Comparison of ENCODE assay signal across 7 mouse cellular contexts in genomic region chr10:80147146-80147718, GRCm38 (mm10). TPM values are rescaled to one million over a fixed set of nuclear protein-coding genes. Genes with fewer than 3 reads are reported as not detected.
DNase-seq lines count a peak whose midpoint lies in the region; ATAC-seq and TF ChIP-seq lines count a peak whose summit lies in the region.

No protein-coding gene starts in this region.

- peak overlapping the region; percentile 71 for H3K4me2 ChIP-seq in forebrain, embryonic 13.5 days
- H3K4me2 ChIP-seq in intestine, postnatal 0 days (replicated peaks; ENCODE audit: low read depth), result peak overlapping the region; percentile 86
- H3K4me2 ChIP-seq in midbrain, embryonic 15.5 days, result peak overlapping the region; percentile 67

- no peaks in the 10 kb centered on the region for H3K27me3 ChIP-seq in forebrain, embryonic 13.5 days
- no peaks in the 10 kb centered on the region for H3K27me3 ChIP-seq in intestine, postnatal 0 days (replicated peaks; ENCODE audit: control insufficient read depth, insufficient read depth, low read length)
- H3K27me3 ChIP-seq in midbrain, embryonic 15.5 days (replicated peaks), result no peaks in the 10 kb centered on the region

- H3K36me3 ChIP-seq in forebrain, embryonic 13.5 days (ENCODE audit: poor library complexity, severe bottlenecking), result peaks cover 40% of the 10 kb centered on the region
- H3K36me3 ChIP-seq in intestine, postnatal 0 days (ENCODE audit: control insufficient read depth, insufficient read depth), result peaks cover 48% of the 10 kb centered on the region
- peaks cover 3% of the 10 kb centered on the region; the same call in 1 of the 2 replicates for H3K36me3 ChIP-seq in midbrain, embryonic 15.5 days (replicated peaks)

- H3K27ac ChIP-seq in forebrain, embryonic 13.5 days, result peak overlapping the region; percentile 100
- H3K27ac ChIP-seq in intestine, postnatal 0 days (ENCODE audit: low read depth, low read length), result peak overlapping the region; percentile 97
- H3K27ac ChIP-seq in midbrain, embryonic 15.5 days, result peak overlapping the region; percentile 100

- no peak for ATAC-seq in forebrain, embryonic 13.5 days
- no peak for ATAC-seq in intestine, postnatal 0 days
- no peak for ATAC-seq in midbrain, embryonic 15.5 days (replicated peaks)

- no peaks in the 10 kb centered on the region for H3K9me3 ChIP-seq in forebrain, embryonic 13.5 days (replicated peaks)
- H3K9me3 ChIP-seq in intestine, postnatal 0 days (ENCODE audit: control insufficient read depth), result no peaks in the 10 kb centered on the region
- no peaks in the 10 kb centered on the region for H3K9me3 ChIP-seq in midbrain, embryonic 15.5 days

- TF ChIP-seq CTCF in intestine, postnatal 0 days (IDR thresholded peaks at IDR 0.05; ENCODE audit: low read depth), result no peak

- WGBS in forebrain, embryonic 13.5 days, result 76% methylated on average over 5 of the region's 5 CpGs
- 35% methylated on average over 5 of the region's 5 CpGs for WGBS in intestine, postnatal 0 days
- 79% methylated on average over 5 of the region's 5 CpGs for WGBS in midbrain, embryonic 15.5 days

- peak; percentile 37 for DNase-seq in retina, embryonic 14.5 days (ENCODE audit: low spot score)
- no peak for DNase-seq in retina, postnatal 1 day
- DNase-seq in ovary, postnatal 10 days (ENCODE audit: low spot score), result no peak
- DNase-seq in left cerebral cortex, adult 8-10 months (ENCODE audit: low spot score in 2 of 2), result no peak

- H3K4me1 ChIP-seq in forebrain, embryonic 13.5 days, result peaks cover 52% of the 10 kb centered on the region
- peaks cover 10% of the 10 kb centered on the region; the same call in 1 of the 2 replicates for H3K4me1 ChIP-seq in intestine, postnatal 0 days (replicated peaks; ENCODE audit: control insufficient read depth, insufficient read depth, low read length)
- peaks cover 46% of the 10 kb centered on the region for H3K4me1 ChIP-seq in midbrain, embryonic 15.5 days

- H3K4me3 ChIP-seq in forebrain, embryonic 13.5 days, result peak overlapping the region; percentile 99
- H3K4me3 ChIP-seq in intestine, postnatal 0 days (ENCODE audit: low read depth, low read length), result peak overlapping the region; percentile 95; the same call in 1 of the 2 replicates
- peak overlapping the region; percentile 94 for H3K4me3 ChIP-seq in midbrain, embryonic 15.5 days

- peak overlapping the region; percentile 96; the same call in 1 of the 2 replicates for H3K9ac ChIP-seq in forebrain, embryonic 13.5 days
- H3K9ac ChIP-seq in intestine, postnatal 0 days (ENCODE audit: low read depth, low read length), result no peak overlapping the region
- H3K9ac ChIP-seq in midbrain, embryonic 15.5 days, result no peak overlapping the region

RNA-seq across cellular contexts. Expression of gene Midn, which starts 0.8 kb away (rescaled TPM):
- 35.1 and 37.9 TPM in 2 replicates for polyA plus RNA-seq in forebrain, embryonic 13.5 days (2015; fragmentation: Nextera tagmentation; extraction: Ambion mirVana)
- polyA plus RNA-seq in intestine, postnatal 0 days (2015; fragmentation: Nextera tagmentation; extraction: Ambion mirVana), result 18.1 and 19.5 TPM in 2 replicates
- 29.5 and 29.9 TPM in 2 replicates for polyA plus RNA-seq in midbrain, embryonic 15.5 days (2015; fragmentation: Nextera tagmentation; extraction: Ambion mirVana)
- 10 to 100 TPM; 48.5 to 76.4 (median 64.1) TPM for total RNA-seq in left cerebral cortex, adult 8-10 months (2022)

RNA-seq across cellular contexts. Expression of gene Cbarp, which starts 6.6 kb away (rescaled TPM):
- 21.2 and 26.8 TPM in 2 replicates for polyA plus RNA-seq in forebrain, embryonic 13.5 days (2015; fragmentation: Nextera tagmentation; extraction: Ambion mirVana)
- polyA plus RNA-seq in intestine, postnatal 0 days (2015; fragmentation: Nextera tagmentation; extraction: Ambion mirVana), result 2.1 and 2.7 TPM in 2 replicates
- 65.7 and 66.9 TPM in 2 replicates for polyA plus RNA-seq in midbrain, embryonic 15.5 days (2015; fragmentation: Nextera tagmentation; extraction: Ambion mirVana)
- total RNA-seq in left cerebral cortex, adult 8-10 months (2022), result 100 to 1,000 TPM; 328 to 363 (median 358) TPM

RNA-seq across cellular contexts. Expression of gene Atp5d, which starts 8.8 kb away (rescaled TPM):
- polyA plus RNA-seq in forebrain, embryonic 13.5 days (2015; fragmentation: Nextera tagmentation; extraction: Ambion mirVana), result 454 and 459 TPM in 2 replicates
- 1,009 and 1,013 TPM in 2 replicates for polyA plus RNA-seq in intestine, postnatal 0 days (2015; fragmentation: Nextera tagmentation; extraction: Ambion mirVana)
- 444 and 468 TPM in 2 replicates for polyA plus RNA-seq in midbrain, embryonic 15.5 days (2015; fragmentation: Nextera tagmentation; extraction: Ambion mirVana)
- 100 to 1,000 TPM; 306 to 342 (median 330) TPM for total RNA-seq in left cerebral cortex, adult 8-10 months (2022)

RNA-seq across cellular contexts. Expression of gene Cirbp, which starts 18.6 kb away (rescaled TPM):
- polyA plus RNA-seq in forebrain, embryonic 13.5 days (2015; fragmentation: Nextera tagmentation; extraction: Ambion mirVana), result 274 and 308 TPM in 2 replicates
- 222 and 228 TPM in 2 replicates for polyA plus RNA-seq in intestine, postnatal 0 days (2015; fragmentation: Nextera tagmentation; extraction: Ambion mirVana)
- polyA plus RNA-seq in midbrain, embryonic 15.5 days (2015; fragmentation: Nextera tagmentation; extraction: Ambion mirVana), result 364 and 392 TPM in 2 replicates
- total RNA-seq in left cerebral cortex, adult 8-10 months (2022), result 100 to 1,000 TPM; 124 to 159 (median 143) TPM

RNA-seq across cellular contexts. Expression of gene 1600002K03Rik, which starts 25.5 kb away (rescaled TPM):
- polyA plus RNA-seq in forebrain, embryonic 13.5 days (2015; fragmentation: Nextera tagmentation; extraction: Ambion mirVana), result 12.2 and 12.6 TPM in 2 replicates
- 12.7 and 13.9 TPM in 2 replicates for polyA plus RNA-seq in intestine, postnatal 0 days (2015; fragmentation: Nextera tagmentation; extraction: Ambion mirVana)
- polyA plus RNA-seq in midbrain, embryonic 15.5 days (2015; fragmentation: Nextera tagmentation; extraction: Ambion mirVana), result 13.3 and 14.7 TPM in 2 replicates
- 1 to 10 TPM; 4.1 to 6.0 (median 5.5) TPM for total RNA-seq in left cerebral cortex, adult 8-10 months (2022)
